Mouse (Mus musculus) MEL (cell line): ENCODE measurements around the gene Clpsl2.

Experiments
- CTCF ChIP-seq, 3 experiments: IDR thresholded peaks in 2 of 3; conservative IDR thresholded peaks in 1 of 3; 2 replicates each; pipeline ENCODE4 v1.5.1; 2011 to 2012; ENCODE audit warnings: low read length in 3 of 3, low read depth in 2 of 3, mild to moderate bottlenecking in 2 of 3, improper control_type of control experiment in 1 of 3, inconsistent platforms in 1 of 3, mixed read lengths in 1 of 3, moderate library complexity in 1 of 3; ENCODE audit not compliant: control insufficient read depth in 1 of 3, insufficient read depth in 1 of 3, poor library complexity in 1 of 3, severe bottlenecking in 1 of 3
- EP300 ChIP-seq, 2 experiments: IDR thresholded peaks; 2 replicates each; pipeline ENCODE4 v1.6.1; 2011; ENCODE audit warnings: improper control_type of control experiment in 2 of 2, low read length in 2 of 2, low read depth in 1 of 2, mild to moderate bottlenecking in 1 of 2
- GATA1 ChIP-seq: IDR thresholded peaks from 2 replicates; pipeline ENCODE4 v1.6.1; 2011; ENCODE audit warnings: low read depth, low read length, improper control_type of control experiment
- JUND ChIP-seq: IDR thresholded peaks from 2 replicates; pipeline ENCODE4 v1.6.1; 2011; ENCODE audit warnings: low read depth, mild to moderate bottlenecking, improper control_type of control experiment, low read length
- POLR2A ChIP-seq, 2 experiments: IDR thresholded peaks; 2 replicates each; pipeline ENCODE4 v1.6.1; 2011 to 2012; ENCODE audit warnings: low read length in 2 of 2, mild to moderate bottlenecking in 2 of 2, control low read depth in 1 of 2, improper control_type of control experiment in 1 of 2, low read depth in 1 of 2, moderate library complexity in 1 of 2; ENCODE audit not compliant: control insufficient read depth in 1 of 2, insufficient read depth in 1 of 2, poor library complexity in 1 of 2
- RAD21 ChIP-seq: IDR thresholded peaks from 2 replicates; pipeline ENCODE4 v1.6.1; 2011; ENCODE audit warnings: mild to moderate bottlenecking, low read depth, low read length, improper control_type of control experiment
- SMC3 ChIP-seq: IDR thresholded peaks from 2 replicates; pipeline ENCODE4 v1.6.1; 2011; ENCODE audit warnings: low read depth, low read length, improper control_type of control experiment
- USF1 ChIP-seq: IDR thresholded peaks from 2 replicates; pipeline ENCODE4 v1.6.1; 2014; ENCODE audit warnings: low read depth, mild to moderate bottlenecking, inconsistent platforms, low read length, improper control_type of control experiment, moderate library complexity

- TF ChIP-seq SMC3: no peak
- no peak for TF ChIP-seq POLR2A (IDR thresholded peaks at IDR 0.05; ENCODE audit: control insufficient read depth in 1 of 2, insufficient read depth in 1 of 2, low read depth in 1 of 2, low read length in 2 of 2, poor library complexity in 1 of 2)
- TF ChIP-seq CTCF (IDR thresholded peaks at IDR 0.05 in 2 of 3, conservative IDR thresholded peaks at IDR 0.05 in 1 of 3; ENCODE audit: control insufficient read depth in 1 of 3, insufficient read depth in 1 of 3, low read depth in 2 of 3, low read length in 3 of 3, poor library complexity in 1 of 3, severe bottlenecking in 1 of 3): no peak
- no peak for TF ChIP-seq GATA1
- no peak for TF ChIP-seq USF1
- no peak for TF ChIP-seq RAD21
- TF ChIP-seq EP300 (IDR thresholded peaks at IDR 0.05; ENCODE audit: low read depth in 1 of 2, low read length in 2 of 2): no peak
- TF ChIP-seq JUND: no peak
These were observed 20.1 kb upstream of the Clpsl2 start for GRCm38 (mm10) chr17:28529116-28529515.
